In the genomic region with DNA sequence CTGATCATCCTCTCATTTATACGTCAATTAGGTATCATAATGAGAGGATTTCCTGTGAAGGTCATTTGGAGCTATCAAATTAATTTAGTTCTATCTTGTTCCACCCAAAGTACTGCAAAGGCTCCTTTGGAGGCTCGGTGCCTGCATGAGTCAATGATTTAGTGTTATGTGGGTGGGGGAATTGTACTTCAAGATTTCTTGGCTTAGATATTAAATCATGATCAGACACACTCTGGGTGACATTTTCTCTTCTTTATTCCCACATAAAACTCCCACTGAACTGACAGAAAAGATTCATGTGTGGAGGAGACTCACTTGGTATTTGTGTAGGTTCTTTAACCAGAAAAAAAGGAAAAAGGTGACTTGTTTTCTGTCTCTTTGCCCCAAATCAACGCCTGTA, we compare ENCODE assay signal across 17 mouse cellular contexts.
DNase-seq lines count a peak whose midpoint lies in the region; ATAC-seq lines count a peak whose summit lies in the region.
"Had no signal": no experiment of that assay in that cellular context is flagged by ENCODE, and none has a peak within 500 bp of the region (broad histone marks: within the 10 kb centered on the region; RNA-seq: fewer than 3 reads in every experiment).

No protein-coding gene starts in this region.

- no peak for DNase-seq in frontal cortex, postnatal 10 days (ENCODE audit: low spot score in 2 of 2)
- peak; percentile 27 for DNase-seq in layer of hippocampus, adult 9-10 months (ENCODE audit: low spot score)
- no peak for DNase-seq in layer of hippocampus, postnatal 10 days (ENCODE audit: low spot score in 2 of 2)
- DNase-seq in right cerebral cortex, postnatal 36 days (ENCODE audit: low spot score in 2 of 2) = peak; percentile 21 to 30
- no peak for DNase-seq in right cerebral cortex, postnatal 25 days
- DNase-seq in telencephalon, adult 2 months (ENCODE audit: low read depth, low spot score) = peak; percentile 88
- no peak for DNase-seq in cerebellum, adult 9-10 months
- DNase-seq: cerebellum, adult 18-20 months; cerebellum, postnatal 36 days; gastrocnemius, postnatal 14 days; kidney, postnatal 25 days; thymus, postnatal 36 days had no signal

- ATAC-seq in frontal cortex, adult (ENCODE audit: low TSS enrichment) = peak; percentile 92
- ATAC-seq: CD4-positive, CD25-positive, alpha-beta regulatory T cell, adult 4 months; hindbrain, postnatal 0 days; intestine, postnatal 0 days; liver, postnatal 0 days had no signal

Comparison
In these comparisons a context has a peak if more than half of its experiments do, and no peak if none do; other contexts are left out.
1. DNase-seq: peak in layer of hippocampus, adult 9-10 months (single experiment), right cerebral cortex, postnatal 36 days (2 of 2) and telencephalon, adult 2 months (single experiment); none in frontal cortex, postnatal 10 days (0 of 2), layer of hippocampus, postnatal 10 days (0 of 2), right cerebral cortex, postnatal 25 days (single experiment) and cerebellum, adult 9-10 months (single experiment).